Mouse (Mus musculus) stomach, postnatal 0 days (tissue): ENCODE measurements around the gene Vps35l.

Experiments used
- CTCF ChIP-seq: IDR thresholded peaks from 2 replicates; pipeline ENCODE4 v1.5.1; 2016; ENCODE audit warnings: antibody characterized with exemption, low read depth, mild to moderate bottlenecking, moderate library complexity
- EP300 ChIP-seq: optimal IDR thresholded peaks from 2 replicates; pipeline ENCODE3; 2016; ENCODE audit warnings: antibody characterized with exemption

DNA sequence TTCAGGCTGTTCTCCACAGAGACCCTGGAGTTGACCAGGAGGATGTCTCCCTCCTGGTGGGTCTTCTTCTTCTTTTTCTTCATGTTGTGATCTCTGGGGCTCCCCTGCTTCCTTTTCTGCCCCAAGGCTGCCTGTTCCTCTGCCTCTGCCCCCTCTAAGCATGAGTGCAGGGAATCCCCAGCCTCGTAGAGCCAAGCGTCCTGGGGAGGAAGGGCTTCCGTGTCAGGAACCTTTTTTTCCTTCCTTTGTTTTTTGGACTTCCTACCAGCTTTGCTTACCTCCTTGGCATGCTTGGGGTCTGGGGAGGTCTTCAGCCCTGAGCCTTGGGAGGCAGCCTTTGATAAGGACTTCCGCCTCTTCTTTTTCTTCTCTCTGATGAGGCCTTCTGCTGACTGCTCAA, 112.6 kb downstream of the Vps35l start:
- TF ChIP-seq CTCF (no peak), EP300 (no peak)
